Mouse (Mus musculus) urinary bladder, postnatal 36 days (tissue): ENCODE results near the gene Eed.

Source experiments
- DNase-seq, 2 experiments: peaks; one replicate each; pipeline ENCODE4 v3.0.0; 2022; ENCODE audit warnings: low spot score in 2 of 2, mixed read lengths in 1 of 2

Eed gene

DNA sequence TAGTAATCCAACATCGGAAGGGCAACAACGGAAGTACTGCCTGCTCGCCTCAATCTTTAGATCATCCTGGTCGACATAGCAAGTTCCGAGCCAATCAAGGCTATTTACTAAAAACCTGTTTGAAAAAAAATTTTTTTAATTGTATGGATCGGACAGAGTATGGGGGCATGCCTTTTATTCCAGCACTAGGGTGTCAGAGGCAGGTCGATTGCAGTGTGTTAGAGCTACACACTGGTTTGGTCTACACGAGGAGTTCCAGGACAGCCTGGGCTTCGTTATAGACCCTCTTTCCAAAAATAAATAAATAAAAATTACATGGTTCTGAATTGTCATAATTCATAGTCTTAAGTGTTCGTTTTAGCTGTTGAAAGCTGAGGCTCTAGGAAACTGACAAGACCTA, 774 bp upstream of the Eed start:
- DNase-seq, result no peak

GRCm38 (mm10) chr7:89980133-89980484, 674 bp downstream of the Eed start:
- no peak for DNase-seq

GRCm38 (mm10) chr7:89979432-89980130, 1.2 kb downstream of the Eed start:
- DNase-seq, result no peak

- no peak for DNase-seq
Measured at GRCm38 (mm10) chr7:89976796-89977195, 4.0 kb downstream of the Eed start.

DNA sequence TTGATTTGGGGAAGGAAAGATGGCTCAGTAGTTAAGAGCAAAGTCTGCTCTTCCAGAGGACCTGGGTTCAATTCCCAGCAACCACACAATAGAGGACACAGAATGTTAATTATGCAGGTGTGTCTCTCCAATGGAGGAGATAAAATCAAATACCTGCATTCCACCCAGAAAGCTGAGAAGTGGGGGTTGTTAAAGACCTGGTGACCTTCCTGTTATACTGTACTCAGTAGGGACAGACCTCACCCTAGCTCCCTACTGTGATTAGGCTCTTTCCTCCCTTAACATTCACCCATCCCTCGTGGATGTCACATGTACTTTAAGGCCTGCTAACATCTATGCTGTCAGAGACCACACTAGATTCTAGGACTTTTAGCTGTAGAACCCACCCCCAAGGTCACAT, 5.2 kb downstream of the Eed start:
- no peak for DNase-seq

DNA sequence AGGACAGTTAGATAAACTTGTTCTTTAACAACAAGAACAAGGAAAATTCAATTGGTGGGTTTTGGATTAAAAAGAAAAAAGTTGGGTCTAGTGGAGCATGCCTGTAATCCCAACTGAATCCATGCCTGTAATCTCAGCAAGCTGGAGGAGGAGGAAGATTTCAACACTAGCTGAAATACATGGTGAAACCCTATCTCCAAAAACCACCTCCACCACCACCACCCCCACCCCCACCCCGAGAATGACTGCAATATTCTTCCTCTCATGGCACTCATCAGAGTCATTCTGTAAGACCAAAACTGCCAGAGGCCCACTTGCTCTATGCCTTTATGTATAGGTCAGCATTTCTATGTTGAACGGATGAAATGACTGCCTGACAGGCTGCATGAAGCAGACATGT, 13.5 kb downstream of the Eed start:
- no peak for DNase-seq

- no peak for DNase-seq
Measured at GRCm38 (mm10) chr7:89966771-89967170, 14.0 kb downstream of the Eed start.

DNA sequence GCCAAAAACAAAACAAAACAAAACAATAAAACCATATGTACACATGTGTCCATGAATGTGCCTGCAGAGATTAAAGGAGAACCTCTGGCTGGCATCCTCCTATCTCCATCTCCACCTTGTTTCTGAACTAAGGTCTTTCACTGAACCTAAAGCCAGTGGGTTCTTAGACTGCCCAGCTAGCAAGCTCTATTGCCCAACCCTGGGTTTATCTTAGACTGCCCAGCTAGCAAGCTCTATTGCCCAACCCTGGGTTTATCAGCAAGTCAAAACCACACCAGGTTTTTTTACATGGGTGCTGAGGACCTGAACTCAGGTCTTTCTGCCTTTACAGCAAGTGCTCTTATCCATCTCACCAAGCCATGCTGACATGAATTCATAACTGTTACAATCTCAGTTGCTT, 17.6 kb downstream of the Eed start:
- DNase-seq, result no peak

- no peak for DNase-seq
Measured at GRCm38 (mm10) chr7:89957300-89957699, 23.5 kb downstream of the Eed start.

- no peak for DNase-seq
Measured at GRCm38 (mm10) chr7:89954261-89954660, 26.5 kb downstream of the Eed start.

- DNase-seq, result no peak
Measured at GRCm38 (mm10) chr7:89949403-89949802, 31.4 kb downstream of the Eed start.

DNA sequence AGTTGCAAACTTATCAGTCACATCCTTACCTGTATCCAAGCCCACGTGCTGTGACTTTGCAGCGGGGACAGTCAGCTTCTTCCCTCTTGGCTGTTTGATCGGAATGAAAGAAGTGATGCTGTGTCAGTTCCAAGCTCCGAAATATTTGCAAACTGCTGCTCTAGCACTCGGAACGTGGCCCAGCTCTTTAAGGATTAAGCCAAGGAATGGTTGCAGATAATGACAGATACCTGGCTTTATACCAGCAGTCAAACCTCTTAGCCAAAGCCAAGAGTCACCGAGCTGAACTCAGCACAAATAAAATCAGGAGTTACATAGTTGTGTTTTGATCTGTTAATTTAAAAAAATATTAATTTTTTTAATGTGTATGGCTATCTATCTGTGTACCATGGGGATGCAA, 32.8 kb downstream of the Eed start:
- peak in 1 of 2 experiments; percentile 12 for DNase-seq

DNA sequence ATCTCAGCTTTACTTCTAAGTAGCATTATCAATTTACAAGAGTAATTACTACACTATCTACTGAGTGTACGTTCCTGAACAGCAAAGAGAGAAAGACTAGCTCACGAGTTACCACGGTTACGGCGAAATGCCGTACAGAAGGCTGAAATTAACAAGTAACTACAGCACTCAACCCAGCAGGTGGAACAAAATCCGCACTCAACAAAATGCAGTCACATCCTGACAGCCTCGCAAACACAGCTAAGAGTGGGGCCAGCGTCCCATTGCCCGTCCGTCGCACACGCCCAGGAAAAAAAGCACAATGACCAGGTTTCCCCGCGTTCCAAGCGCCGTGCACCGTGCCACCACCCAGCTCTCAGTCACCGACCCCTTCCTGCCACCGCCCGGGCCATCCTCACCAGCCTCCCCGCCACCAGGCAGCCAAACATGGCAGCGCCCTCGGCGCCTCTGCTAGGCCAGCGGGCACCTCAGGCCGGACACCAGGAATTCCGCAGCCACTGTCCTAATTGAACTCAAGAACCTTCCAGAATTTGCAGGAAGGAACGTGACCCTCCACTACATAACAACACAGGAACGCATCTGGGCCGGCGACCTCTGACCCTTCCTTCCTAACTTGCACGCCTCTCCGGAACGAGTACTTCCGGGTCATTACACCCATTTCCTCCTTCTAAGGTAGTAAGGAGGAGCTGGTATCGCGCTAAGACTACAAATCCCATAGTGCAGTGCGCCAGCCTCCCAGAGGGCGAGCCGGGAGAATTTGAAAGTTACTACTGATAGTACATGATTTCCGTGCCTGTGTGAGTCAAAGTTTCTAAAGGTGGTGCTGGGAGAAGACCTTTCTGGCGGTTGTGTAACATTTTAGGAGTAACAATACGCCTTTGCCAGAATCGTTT, 40.0 kb downstream of the Eed start, which contains the start of gene Hikeshi:
TSS of gene Hikeshi (minus strand) at position 634 of the 893 bp plus-strand sequence.
- DNase-seq, result peak; percentile 89 to 91

DNA sequence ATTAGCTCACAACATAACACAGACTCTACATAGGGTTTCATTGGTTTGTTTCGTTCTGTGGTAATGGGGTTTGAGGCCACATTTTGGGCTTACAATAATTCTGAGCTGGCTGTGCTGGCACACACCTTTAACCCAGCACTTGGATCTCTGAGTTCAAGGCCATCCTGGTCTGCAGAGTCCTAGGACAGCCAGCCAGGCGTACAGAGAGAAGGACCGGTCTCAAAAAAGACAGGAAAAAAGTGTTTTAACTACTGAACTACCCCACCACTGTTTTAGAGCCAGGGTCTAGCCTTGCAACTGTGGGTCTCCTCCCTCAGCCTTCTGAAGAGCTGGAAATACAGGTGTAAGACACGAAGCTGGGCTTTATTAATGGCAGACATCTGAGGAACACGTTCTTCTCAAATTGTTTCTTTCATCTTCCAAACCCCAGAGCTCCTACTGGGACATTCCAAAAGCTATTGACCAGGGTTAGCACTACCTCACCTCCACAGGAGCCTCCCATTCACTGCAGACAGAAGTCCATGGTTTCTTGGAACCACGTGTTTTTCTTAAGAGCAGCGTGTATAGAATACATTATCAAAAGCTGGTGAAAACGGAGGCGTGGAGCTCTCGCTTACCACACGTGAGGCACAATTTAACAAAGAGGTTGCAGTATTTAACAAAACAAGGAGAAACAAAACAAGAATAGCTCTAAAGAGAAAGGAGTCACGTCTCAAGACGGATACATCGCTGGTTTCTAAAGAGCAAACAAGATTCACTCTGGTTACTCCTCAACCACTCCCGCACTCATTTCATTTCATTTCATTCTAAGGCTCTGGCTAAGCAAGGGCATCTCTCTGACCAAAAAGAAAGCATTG, 41.1 kb downstream of the Eed start:
- DNase-seq, result no peak

GRCm38 (mm10) chr7:89923441-89924180, 57.2 kb downstream of the Eed start:
- DNase-seq, result no peak

GRCm38 (mm10) chr7:89917776-89918175, 63.0 kb downstream of the Eed start:
- no peak for DNase-seq

GRCm38 (mm10) chr7:89916711-89917110, 64.1 kb downstream of the Eed start:
- no peak for DNase-seq

DNA sequence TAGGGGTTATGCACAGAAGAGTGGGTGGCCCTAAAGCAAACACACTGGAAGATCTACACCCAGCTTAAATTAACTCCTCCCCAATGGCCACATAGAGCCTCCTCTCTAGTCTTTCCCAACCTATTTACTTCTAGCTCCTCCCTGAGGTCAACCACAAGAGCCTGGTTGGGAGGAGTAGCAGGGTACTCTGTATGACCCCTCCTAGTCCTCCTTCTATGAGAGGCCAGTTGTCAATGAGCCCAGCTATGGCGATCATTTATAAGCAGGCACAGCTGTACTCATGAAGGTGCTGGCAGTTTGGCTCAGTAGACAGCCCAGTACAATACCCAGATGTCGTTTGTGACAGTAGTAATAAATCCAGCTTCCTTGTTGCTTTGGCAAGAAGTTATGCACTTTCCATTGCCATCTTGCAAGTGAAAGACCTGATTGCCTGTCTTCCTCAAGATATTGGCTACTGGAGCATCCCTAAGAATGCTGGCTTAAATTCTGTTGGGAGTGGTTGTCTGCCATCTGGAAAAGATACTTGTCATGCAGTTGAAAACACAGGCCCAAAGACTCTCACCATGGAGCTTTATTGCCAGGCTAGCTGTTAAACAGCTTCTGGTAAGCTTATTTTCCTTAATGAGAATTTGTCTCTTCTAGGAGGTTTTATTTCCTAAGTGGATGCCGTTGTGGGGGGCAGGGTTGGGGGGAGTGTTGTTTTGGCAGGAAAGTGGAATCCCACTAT, 67.2 kb downstream of the Eed start:
- DNase-seq, result no peak

GRCm38 (mm10) chr7:89912356-89912755, 68.4 kb downstream of the Eed start:
- no peak for DNase-seq

DNA sequence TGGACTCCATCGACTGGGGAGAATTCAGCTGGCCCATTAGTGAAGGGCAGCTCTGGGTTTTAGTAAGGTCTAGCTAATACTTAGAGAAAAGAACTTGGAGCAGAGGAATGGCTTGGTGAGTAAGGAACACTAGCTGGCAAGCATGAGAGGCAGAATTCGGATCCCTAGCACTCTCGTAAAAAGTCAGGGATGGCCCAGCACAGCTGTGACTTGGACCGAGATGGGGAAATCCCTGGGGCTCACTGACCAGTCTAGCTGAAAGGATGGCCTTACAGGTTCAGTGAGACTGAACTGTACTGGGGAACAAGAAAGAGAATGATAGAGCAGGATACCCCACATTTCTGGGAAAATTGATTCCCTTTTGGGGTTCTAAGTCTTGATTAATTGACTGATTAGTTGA, 71.1 kb downstream of the Eed start:
- DNase-seq, result no peak
